Mouse (Mus musculus): ENCODE measurements around the gene Spryd3. TPM values are rescaled to one million over a fixed set of nuclear protein-coding genes. Genes with fewer than 3 reads are reported as not detected.
"Not testable (repeated sequence)": the region's sequence is repeated elsewhere in the genome, so short reads cannot be mapped to it uniquely, and the experiment has no call there.

Spryd3 gene
- polyA plus RNA-seq, 1 experiment = 35.5 TPM

DNA sequence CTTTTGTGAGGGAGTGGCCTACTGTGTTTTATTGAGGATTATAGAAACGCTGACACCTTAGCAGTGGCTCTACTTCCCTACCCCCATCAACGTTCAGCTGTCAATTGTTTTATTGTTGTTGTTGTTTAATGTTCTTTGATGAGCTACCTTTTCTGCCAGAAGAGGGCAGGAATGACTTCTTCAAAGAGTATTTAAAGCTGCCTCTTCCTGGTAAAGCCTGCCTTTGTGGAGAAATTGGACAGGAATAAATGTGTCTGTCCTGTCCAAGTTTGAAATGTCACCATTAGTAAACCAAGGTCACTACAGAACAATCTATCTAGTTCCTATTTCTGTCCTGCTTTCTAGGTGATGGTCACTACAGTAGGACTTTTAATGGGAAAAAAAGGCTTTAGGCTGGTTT lies 41.9 kb downstream of the Spryd3 start:
- TF ChIP-seq POLR2A (IDR thresholded peaks at IDR 0.05; ENCODE audit: low read depth, low read length) (no peak), CTCF (IDR thresholded peaks at IDR 0.05; ENCODE audit: borderline replicate concordance, insufficient read depth, low read length) (no peak)
- Histone ChIP-seq H3K4me1 (ENCODE audit: control insufficient read depth, insufficient read depth, low read length) (peaks cover 26% of the 10 kb centered on the region), H3K4me3 (ENCODE audit: insufficient read depth, low read length) (no peak overlapping the region), H3K27ac (ENCODE audit: insufficient read depth, low read length) (no peak overlapping the region)

DNA sequence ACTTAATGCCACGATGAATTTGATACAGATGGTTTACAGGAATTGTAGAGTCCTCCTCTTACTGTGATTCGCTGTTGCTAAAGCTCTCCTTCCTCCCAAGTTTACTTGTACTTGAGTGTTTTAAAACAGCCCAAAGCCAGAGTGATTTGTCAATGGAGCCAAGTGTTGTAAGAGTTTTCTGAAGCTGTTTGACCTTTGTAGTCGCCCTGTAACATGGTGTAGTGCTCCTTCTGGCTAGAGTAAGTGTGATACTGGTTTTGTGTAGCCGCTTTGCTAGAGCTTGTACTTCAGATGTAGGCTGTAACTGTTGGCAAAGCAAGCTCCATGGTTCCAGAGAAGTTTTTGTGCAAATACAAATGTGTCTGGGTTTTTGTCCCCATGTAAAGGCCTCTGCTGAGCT lies 43.8 kb downstream of the Spryd3 start:
- peaks cover 13% of the 10 kb centered on the region for H3K4me1 ChIP-seq (ENCODE audit: control insufficient read depth, insufficient read depth, low read length)
- H3K4me3 ChIP-seq (ENCODE audit: insufficient read depth, low read length) = no peak overlapping the region
- H3K27ac ChIP-seq (ENCODE audit: insufficient read depth, low read length) = no peak overlapping the region
- no peak for TF ChIP-seq CTCF (IDR thresholded peaks at IDR 0.05; ENCODE audit: borderline replicate concordance, insufficient read depth, low read length)

DNA sequence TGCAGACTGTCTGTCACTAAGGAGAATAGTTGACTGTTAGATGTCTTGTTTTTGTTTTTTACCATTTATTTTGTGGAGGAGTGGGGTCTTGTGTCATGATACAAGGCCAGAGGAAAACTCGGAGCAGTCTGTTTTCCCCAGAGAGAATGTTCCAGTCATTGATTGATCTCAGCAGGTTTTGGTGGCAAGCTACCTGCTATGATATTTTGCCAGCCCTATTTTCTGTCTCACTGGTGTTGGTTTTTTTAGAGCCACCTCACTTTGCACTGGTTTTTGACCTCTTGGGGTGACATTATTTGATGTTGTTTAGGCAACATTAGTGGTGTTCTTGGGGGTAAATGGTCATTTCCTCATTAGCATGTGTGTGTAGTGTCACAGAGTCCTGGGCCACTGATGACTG lies 44.3 kb downstream of the Spryd3 start:
- Histone ChIP-seq H3K4me1 (ENCODE audit: control insufficient read depth, insufficient read depth, low read length) (peaks cover 11% of the 10 kb centered on the region), H3K27ac (ENCODE audit: insufficient read depth, low read length) (no peak overlapping the region), H3K4me3 (ENCODE audit: insufficient read depth, low read length) (no peak overlapping the region)
- TF ChIP-seq CTCF (IDR thresholded peaks at IDR 0.05; ENCODE audit: borderline replicate concordance, insufficient read depth, low read length) (no peak), POLR2A (IDR thresholded peaks at IDR 0.05; ENCODE audit: low read depth, low read length) (no peak)

DNA sequence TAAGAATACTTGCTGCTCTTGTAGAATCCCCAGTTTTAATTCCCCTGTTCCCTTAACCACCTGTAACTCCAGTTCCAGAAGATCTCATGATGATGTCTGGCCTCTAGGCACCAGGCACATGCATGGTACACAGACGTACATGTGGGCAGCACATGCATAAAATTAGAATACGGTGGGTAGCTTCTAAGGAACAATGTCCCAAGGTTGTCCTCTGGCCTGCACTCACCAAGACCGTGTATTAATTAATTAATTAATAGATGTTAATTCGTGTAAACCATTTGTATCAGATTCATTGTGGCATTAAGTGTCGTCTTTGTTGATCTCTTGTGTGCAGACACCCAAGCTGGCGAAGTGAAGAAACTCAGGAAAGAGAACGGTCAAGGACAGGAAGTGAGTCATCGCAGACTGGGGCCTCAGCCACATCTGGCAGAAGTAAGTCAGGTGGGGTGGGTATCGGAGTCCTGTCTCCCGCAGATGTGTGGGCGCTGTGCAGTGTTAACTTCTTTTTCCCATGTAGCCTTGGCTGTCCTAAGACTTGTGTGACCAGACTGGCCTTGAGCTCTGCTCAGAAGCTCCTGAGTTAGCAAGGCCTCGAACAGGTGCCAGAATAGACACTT lies 44.9 kb downstream of the Spryd3 start:
- TF ChIP-seq CTCF (IDR thresholded peaks at IDR 0.05; ENCODE audit: borderline replicate concordance, insufficient read depth, low read length) = no peak
- Histone ChIP-seq H3K4me1 (ENCODE audit: control insufficient read depth, insufficient read depth, low read length) (peaks cover 11% of the 10 kb centered on the region), H3K4me3 (ENCODE audit: insufficient read depth, low read length) (no peak overlapping the region), H3K27ac (ENCODE audit: insufficient read depth, low read length) (peak overlapping the region; percentile 31; the same call in 1 of the 2 replicates)

DNA sequence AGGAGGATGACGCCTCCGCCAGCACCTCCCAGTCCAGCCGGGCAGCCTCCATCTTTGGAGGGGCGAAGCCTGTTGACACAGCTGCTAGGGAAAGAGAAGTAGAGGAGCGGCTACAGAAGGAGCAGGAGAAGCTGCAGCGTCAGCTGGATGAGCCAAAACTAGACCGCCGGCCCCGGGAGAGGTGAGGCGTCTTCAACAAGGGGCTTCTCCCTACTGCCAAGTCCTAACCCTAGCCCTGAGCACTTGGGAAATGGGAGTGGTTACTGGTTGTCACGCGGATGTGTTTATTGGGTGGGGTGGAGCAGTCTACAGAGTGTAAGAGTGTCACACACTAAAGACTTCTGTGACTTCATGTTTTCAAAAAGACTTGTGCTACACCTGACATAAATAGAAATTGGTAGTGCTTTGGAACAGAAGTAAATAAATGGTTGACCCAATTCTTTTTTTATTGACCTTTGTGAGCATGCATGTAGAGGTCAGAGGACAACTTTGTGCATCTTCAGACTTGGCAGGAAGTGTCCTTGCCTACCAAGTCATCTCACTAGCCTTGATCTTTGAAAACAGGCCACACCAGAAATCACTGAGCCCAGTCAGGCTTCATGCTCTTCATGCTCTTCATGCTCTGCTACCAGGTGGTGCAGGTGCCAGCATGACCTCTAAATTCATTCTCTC lies 46.0 kb downstream of the Spryd3 start:
- H3K4me3 ChIP-seq (ENCODE audit: insufficient read depth, low read length) = no peak overlapping the region
- H3K27ac ChIP-seq (ENCODE audit: insufficient read depth, low read length) = no peak overlapping the region
- H3K4me1 ChIP-seq (ENCODE audit: control insufficient read depth, insufficient read depth, low read length) = peaks cover 11% of the 10 kb centered on the region
- TF ChIP-seq CTCF (IDR thresholded peaks at IDR 0.05; ENCODE audit: borderline replicate concordance, insufficient read depth, low read length) (no peak), POLR2A (IDR thresholded peaks at IDR 0.05; ENCODE audit: low read depth, low read length) (no peak)

DNA sequence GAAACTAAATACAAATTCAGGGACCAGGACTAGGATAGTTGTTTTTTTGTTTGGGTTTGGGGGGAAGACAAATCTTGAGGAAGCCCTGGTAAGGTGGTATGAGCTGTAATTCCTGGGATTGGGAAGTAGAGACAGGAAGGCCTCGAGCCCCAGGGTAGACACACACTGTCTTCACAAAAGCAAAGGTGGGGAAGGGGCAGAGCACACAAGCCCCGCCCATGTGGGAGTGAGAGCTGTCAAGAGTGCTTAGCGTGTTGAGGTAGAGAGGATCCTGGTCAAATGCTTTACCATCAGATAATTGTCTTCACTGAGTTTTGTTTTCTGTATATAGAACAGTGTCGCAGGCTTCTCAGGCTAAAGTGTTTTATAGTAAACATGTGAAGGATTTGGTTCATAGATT lies 53.0 kb downstream of the Spryd3 start:
- TF ChIP-seq CTCF (IDR thresholded peaks at IDR 0.05; ENCODE audit: borderline replicate concordance, insufficient read depth, low read length) = no peak
- no peak for TF ChIP-seq POLR2A (IDR thresholded peaks at IDR 0.05; ENCODE audit: low read depth, low read length)
- Histone ChIP-seq H3K4me1 (ENCODE audit: control insufficient read depth, insufficient read depth, low read length) (0 out of 2 replicates have a peak, but pooled peaks cover 4% of the 10 kb centered on the region), H3K27ac (ENCODE audit: insufficient read depth, low read length) (no peak overlapping the region), H3K4me3 (ENCODE audit: insufficient read depth, low read length) (no peak overlapping the region)

DNA sequence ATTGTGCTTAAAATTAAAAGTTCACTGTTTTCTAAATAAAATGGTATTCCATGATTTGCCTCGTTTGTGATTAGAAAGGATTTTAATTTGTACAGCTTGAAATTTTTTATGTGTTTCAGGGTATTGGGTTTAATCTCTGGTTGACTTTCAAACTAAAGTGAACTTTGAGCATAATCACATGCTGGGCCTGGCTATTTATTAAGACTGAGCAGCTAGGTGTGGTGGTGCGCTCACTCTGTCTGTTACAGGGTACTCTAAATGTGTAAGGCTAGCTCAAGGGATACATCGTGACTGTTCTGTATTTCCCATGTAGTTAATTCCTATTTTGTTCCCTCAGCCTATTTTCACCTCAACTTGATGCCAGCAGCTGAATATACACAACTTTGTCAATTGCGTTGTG lies 53.9 kb downstream of the Spryd3 start:
- 0 out of 2 replicates have a peak, but pooled peaks cover 4% of the 10 kb centered on the region for H3K4me1 ChIP-seq (ENCODE audit: control insufficient read depth, insufficient read depth, low read length)
- TF ChIP-seq POLR2A (IDR thresholded peaks at IDR 0.05; ENCODE audit: low read depth, low read length) = no peak
- TF ChIP-seq CTCF (IDR thresholded peaks at IDR 0.05; ENCODE audit: borderline replicate concordance, insufficient read depth, low read length) = no peak
- H3K4me3 ChIP-seq (ENCODE audit: insufficient read depth, low read length) = no peak overlapping the region
- no peak overlapping the region for H3K27ac ChIP-seq (ENCODE audit: insufficient read depth, low read length)

DNA sequence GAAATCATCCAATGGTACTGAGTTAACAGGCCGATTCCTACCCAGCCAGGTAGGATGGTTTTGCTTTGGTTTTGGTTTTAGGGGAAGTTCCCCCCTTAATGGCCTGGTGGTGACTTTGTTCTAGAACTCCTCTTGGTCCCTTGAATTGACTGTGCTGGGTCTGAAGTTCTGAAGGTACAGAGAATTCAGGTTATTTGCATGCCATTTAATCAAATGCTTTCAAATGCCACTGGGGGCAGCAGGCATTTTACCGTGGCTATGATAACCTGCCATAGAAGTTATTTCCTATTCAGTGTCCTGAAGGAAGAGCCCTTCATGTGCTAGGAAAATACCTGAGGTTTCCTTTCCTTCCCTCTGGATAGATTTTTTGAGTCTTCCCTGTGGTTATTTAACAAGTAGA lies 55.6 kb downstream of the Spryd3 start:
- Histone ChIP-seq H3K27ac (ENCODE audit: insufficient read depth, low read length) (no peak overlapping the region), H3K4me1 (ENCODE audit: control insufficient read depth, insufficient read depth, low read length) (peaks cover 6% of the 10 kb centered on the region; the same call in 1 of the 2 replicates), H3K4me3 (ENCODE audit: insufficient read depth, low read length) (no peak overlapping the region)
- no peak for TF ChIP-seq CTCF (IDR thresholded peaks at IDR 0.05; ENCODE audit: borderline replicate concordance, insufficient read depth, low read length)
- no peak for TF ChIP-seq POLR2A (IDR thresholded peaks at IDR 0.05; ENCODE audit: low read depth, low read length)

DNA sequence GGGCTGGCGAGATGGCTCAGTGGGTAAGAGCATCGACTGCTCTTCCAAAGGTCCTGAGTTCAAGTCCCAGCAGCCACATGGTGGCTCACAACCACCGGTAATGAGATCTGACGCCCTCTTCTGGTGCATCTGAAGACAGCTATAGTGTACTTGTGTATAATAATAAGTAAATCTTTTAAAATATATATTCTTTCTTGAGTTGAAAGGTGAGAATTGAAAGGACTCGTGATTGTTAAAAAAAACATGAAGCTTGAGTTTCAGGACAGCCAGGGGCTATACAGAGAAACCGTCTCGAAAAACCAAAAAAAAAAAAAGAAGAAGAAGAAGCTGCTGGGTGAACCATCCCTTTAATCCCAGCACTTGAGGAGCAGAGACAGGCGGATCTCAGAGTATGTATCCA lies 56.1 kb downstream of the Spryd3 start:
- not testable (repeated sequence) for H3K4me1 ChIP-seq (ENCODE audit: control insufficient read depth, insufficient read depth, low read length); H3K4me3 ChIP-seq (ENCODE audit: insufficient read depth, low read length); H3K27ac ChIP-seq (ENCODE audit: insufficient read depth, low read length)

DNA sequence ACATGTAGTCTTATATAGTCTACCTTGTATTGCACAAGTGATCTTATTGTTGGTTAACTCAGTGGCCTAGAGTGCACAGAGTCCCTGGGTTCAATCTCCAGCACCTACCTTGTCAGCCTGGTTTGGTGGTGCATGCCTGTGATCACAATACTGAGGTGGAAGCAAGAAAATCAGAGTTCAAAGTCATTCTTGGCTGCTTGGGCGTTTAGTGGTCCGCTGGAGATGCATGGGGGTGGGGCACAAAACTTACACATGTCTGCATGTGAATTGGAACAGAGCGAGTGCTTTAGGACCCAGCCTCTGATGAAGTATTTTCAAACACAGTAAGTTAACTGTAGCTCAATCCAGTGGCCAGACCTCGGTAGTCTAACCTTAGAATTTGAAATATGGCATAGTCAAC lies 56.8 kb downstream of the Spryd3 start:
- Histone ChIP-seq H3K4me3 (ENCODE audit: insufficient read depth, low read length) (no peak overlapping the region), H3K27ac (ENCODE audit: insufficient read depth, low read length) (no peak overlapping the region), H3K4me1 (ENCODE audit: control insufficient read depth, insufficient read depth, low read length) (peaks cover 8% of the 10 kb centered on the region; the same call in 1 of the 2 replicates)
- TF ChIP-seq CTCF (IDR thresholded peaks at IDR 0.05; ENCODE audit: borderline replicate concordance, insufficient read depth, low read length) (no peak), POLR2A (IDR thresholded peaks at IDR 0.05; ENCODE audit: low read depth, low read length) (no peak)

All from embryonic fibroblast, embryonic 13.5 days (primary cell).